Comparison of ENCODE assay signal across 18 mouse cellular contexts in the genomic region with DNA sequence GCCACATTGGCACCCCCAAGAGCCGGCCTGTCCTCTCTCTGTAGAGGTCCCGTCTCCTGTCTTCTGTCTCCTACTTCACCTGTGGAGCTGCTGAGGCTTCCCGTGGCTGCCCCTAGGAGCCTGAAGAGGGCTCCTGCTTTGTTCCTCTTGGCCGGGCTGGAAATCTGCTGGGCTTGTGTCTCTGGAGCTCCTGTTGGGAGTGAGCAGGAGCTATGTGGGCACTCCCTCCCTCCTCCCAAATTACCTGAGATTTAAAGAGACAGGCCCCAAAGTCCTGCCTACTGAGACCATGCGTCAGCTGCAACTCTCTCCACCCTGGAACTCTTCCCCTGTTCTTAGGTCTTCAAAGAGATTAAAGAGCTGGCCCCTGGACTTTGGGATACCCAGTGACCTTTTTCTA. TPM values are rescaled to one million over a fixed set of nuclear protein-coding genes. Genes with fewer than 3 reads are reported as not detected.
DNase-seq lines count a peak whose midpoint lies in the region; ATAC-seq and TF ChIP-seq lines count a peak whose summit lies in the region.
"Had no signal": no experiment of that assay in that cellular context is flagged by ENCODE, and none has a peak within 500 bp of the region (broad histone marks: within the 10 kb centered on the region; RNA-seq: fewer than 3 reads in every experiment).

A gene (minus strand): TSS at position 228 of the 400 bp plus-strand sequence.

- H3K4me2 ChIP-seq in embryonic facial prominence, embryonic 13.5 days = 0 out of 2 replicates have a peak within 1 kb of the TSS, but pooled peaks have one; percentile 1
- peak within 1 kb of the TSS; percentile 4; the same call in 1 of the 2 replicates for H3K4me2 ChIP-seq in limb, embryonic 12.5 days
- peak within 1 kb of the TSS; percentile 51 for H3K4me2 ChIP-seq in lung, embryonic 16.5 days (ENCODE audit: low read depth, low read length)
- H3K4me2 ChIP-seq: forebrain, embryonic 15.5 days; heart, embryonic 13.5 days; hindbrain, embryonic 14.5 days; liver, embryonic 12.5 days had no signal

- DNase-seq in embryonic facial prominence, embryonic 10.5 days (ENCODE audit: low spot score) = no peak
- no peak for DNase-seq in limb, embryonic 10.5 days (ENCODE audit: low spot score)
- peak; percentile 24 for DNase-seq in yolk sac, embryonic 10.5 days (ENCODE audit: low spot score)
- DNase-seq in heart, adult 2 months = no peak
- DNase-seq in embryo, embryonic 11 days = no peak
- DNase-seq: cerebellum, adult 11 months; thymus, adult 2 months had no signal

- H3K27ac ChIP-seq in embryonic facial prominence, embryonic 13.5 days = no peak within 1 kb of the TSS
- no peak within 1 kb of the TSS for H3K27ac ChIP-seq in embryonic facial prominence, embryonic 10.5 days (replicated peaks)
- H3K27ac ChIP-seq in limb, embryonic 12.5 days = no peak within 1 kb of the TSS
- H3K27ac ChIP-seq in limb, embryonic 10.5 days = no peak within 1 kb of the TSS
- no peak within 1 kb of the TSS for H3K27ac ChIP-seq in lung, embryonic 16.5 days (ENCODE audit: low read length)
- no peak within 1 kb of the TSS for H3K27ac ChIP-seq in heart, adult 2 months
- H3K27ac ChIP-seq: forebrain, embryonic 15.5 days; heart, embryonic 13.5 days; hindbrain, embryonic 14.5 days; liver, embryonic 12.5 days had no signal

- no peak within 1 kb of the TSS for H3K9ac ChIP-seq in embryonic facial prominence, embryonic 13.5 days
- no peak within 1 kb of the TSS for H3K9ac ChIP-seq in limb, embryonic 12.5 days (replicated peaks)
- H3K9ac ChIP-seq in lung, embryonic 16.5 days (ENCODE audit: low read length) = peak within 1 kb of the TSS; percentile 60
- no peak within 1 kb of the TSS for H3K9ac ChIP-seq in heart, adult 2 months (ENCODE audit: low read depth, low read length)
- H3K9ac ChIP-seq: forebrain, embryonic 15.5 days; heart, embryonic 13.5 days; hindbrain, embryonic 14.5 days; liver, embryonic 12.5 days had no signal

- TF ChIP-seq EP300 in heart, adult 2 months (IDR thresholded peaks at IDR 0.05; ENCODE audit: insufficient read depth, low read depth, low read length) = no peak

- 16% methylated on average over 5 of the region's 5 CpGs for WGBS in embryonic facial prominence, embryonic 13.5 days
- WGBS in embryonic facial prominence, embryonic 10.5 days = 17% methylated on average over 5 of the region's 5 CpGs
- 9% methylated on average over 5 of the region's 5 CpGs for WGBS in limb, embryonic 12.5 days
- WGBS in limb, embryonic 10.5 days = 19% methylated on average over 5 of the region's 5 CpGs
- WGBS in lung, embryonic 16.5 days = 11% methylated on average over 5 of the region's 5 CpGs
- WGBS in heart, adult 2 months = 15% methylated on average over 5 of the region's 5 CpGs

- no peak for TF ChIP-seq POLR2A in heart, adult 2 months (IDR thresholded peaks at IDR 0.05; ENCODE audit: insufficient read depth, low read depth, low read length)

- ATAC-seq in embryonic facial prominence, embryonic 13.5 days (ENCODE audit: insufficient number of reproducible peaks, insufficient read depth, low FRiP score, low TSS enrichment, low read depth) = no peak
- ATAC-seq in limb, embryonic 12.5 days (ENCODE audit: insufficient number of reproducible peaks, insufficient read depth, low FRiP score, low TSS enrichment, low read depth) = no peak
- peak; percentile 80 for ATAC-seq in lung, embryonic 16.5 days (ENCODE audit: low read depth)
- ATAC-seq: forebrain, embryonic 15.5 days; liver, embryonic 12.5 days had no signal

- H3K4me1 ChIP-seq in embryonic facial prominence, embryonic 13.5 days = peaks cover 9% of the 10 kb centered on the region
- H3K4me1 ChIP-seq in embryonic facial prominence, embryonic 10.5 days = peaks cover 3% of the 10 kb centered on the region; the same call in 1 of the 2 replicates
- H3K4me1 ChIP-seq in limb, embryonic 12.5 days (replicated peaks) = no peaks in the 10 kb centered on the region
- H3K4me1 ChIP-seq in limb, embryonic 10.5 days = no peaks in the 10 kb centered on the region
- H3K4me1 ChIP-seq in lung, embryonic 16.5 days (replicated peaks; ENCODE audit: control insufficient read depth, insufficient read depth, low read length) = peaks cover 3% of the 10 kb centered on the region; the same call in 1 of the 2 replicates
- no peaks in the 10 kb centered on the region for H3K4me1 ChIP-seq in heart, adult 2 months (ENCODE audit: control insufficient read depth, insufficient read depth, low read length)
- H3K4me1 ChIP-seq: forebrain, embryonic 15.5 days; heart, embryonic 13.5 days; liver, embryonic 12.5 days had no signal

- no peaks in the 10 kb centered on the region for H3K27me3 ChIP-seq in embryonic facial prominence, embryonic 13.5 days
- H3K27me3 ChIP-seq in embryonic facial prominence, embryonic 10.5 days (replicated peaks; ENCODE audit: low read depth, poor library complexity, severe bottlenecking) = no peaks in the 10 kb centered on the region
- no peaks in the 10 kb centered on the region for H3K27me3 ChIP-seq in limb, embryonic 12.5 days
- H3K27me3 ChIP-seq in limb, embryonic 10.5 days (ENCODE audit: low read depth, poor library complexity, severe bottlenecking) = no peaks in the 10 kb centered on the region
- H3K27me3 ChIP-seq in lung, embryonic 16.5 days (ENCODE audit: control insufficient read depth, insufficient read depth, low read depth, low read length) = no peaks in the 10 kb centered on the region
- H3K27me3 ChIP-seq in heart, adult 2 months (ENCODE audit: control insufficient read depth, insufficient read depth, low read length) = no peaks in the 10 kb centered on the region
- H3K27me3 ChIP-seq: CH12.LX; forebrain, embryonic 15.5 days; heart, embryonic 13.5 days; liver, embryonic 12.5 days had no signal

- intact Hi-C loops in heart, adult 2 months (cut with DNase I) = no loop called here

- H3K9me3 ChIP-seq in embryonic facial prominence, embryonic 13.5 days = no peaks in the 10 kb centered on the region
- no peaks in the 10 kb centered on the region for H3K9me3 ChIP-seq in embryonic facial prominence, embryonic 10.5 days
- H3K9me3 ChIP-seq in limb, embryonic 12.5 days = no peaks in the 10 kb centered on the region
- no peaks in the 10 kb centered on the region for H3K9me3 ChIP-seq in limb, embryonic 10.5 days (replicated peaks)
- H3K9me3 ChIP-seq in lung, embryonic 16.5 days (ENCODE audit: control insufficient read depth, low read length) = no peaks in the 10 kb centered on the region
- H3K9me3 ChIP-seq: forebrain, embryonic 15.5 days; heart, embryonic 13.5 days; liver, embryonic 12.5 days; megakaryocyte, embryonic 14.5 days had no signal

- no peak for TF ChIP-seq CTCF in heart, adult 2 months (IDR thresholded peaks at IDR 0.05)

- H3K4me3 ChIP-seq in embryonic facial prominence, embryonic 13.5 days = no peak within 1 kb of the TSS
- H3K4me3 ChIP-seq in embryonic facial prominence, embryonic 10.5 days = no peak within 1 kb of the TSS
- no peak within 1 kb of the TSS for H3K4me3 ChIP-seq in limb, embryonic 12.5 days (replicated peaks)
- H3K4me3 ChIP-seq in limb, embryonic 10.5 days = no peak within 1 kb of the TSS
- peak within 1 kb of the TSS; percentile 47 for H3K4me3 ChIP-seq in lung, embryonic 16.5 days (ENCODE audit: low read length)
- no peak within 1 kb of the TSS for H3K4me3 ChIP-seq in heart, adult 2 months
- H3K4me3 ChIP-seq: forebrain, embryonic 15.5 days; heart, embryonic 13.5 days; liver, embryonic 12.5 days; megakaryocyte, embryonic 14.5 days; myocyte had no signal

- H3K36me3 ChIP-seq in embryonic facial prominence, embryonic 13.5 days = no peaks in the 10 kb centered on the region
- no peaks in the 10 kb centered on the region for H3K36me3 ChIP-seq in embryonic facial prominence, embryonic 10.5 days (replicated peaks)
- H3K36me3 ChIP-seq in limb, embryonic 12.5 days = no peaks in the 10 kb centered on the region
- no peaks in the 10 kb centered on the region for H3K36me3 ChIP-seq in limb, embryonic 10.5 days
- no peaks in the 10 kb centered on the region for H3K36me3 ChIP-seq in lung, embryonic 16.5 days (ENCODE audit: control insufficient read depth, insufficient read depth, low read length)
- H3K36me3 ChIP-seq in heart, adult 2 months (ENCODE audit: control insufficient read depth, insufficient read depth, low read length) = no peaks in the 10 kb centered on the region
- H3K36me3 ChIP-seq: forebrain, embryonic 15.5 days; heart, embryonic 13.5 days; liver, embryonic 12.5 days had no signal

- H3K79me2 ChIP-seq in heart, adult 2 months (replicated peaks; ENCODE audit: control insufficient read depth, insufficient read depth, low read length) = no peaks in the 10 kb centered on the region

RNA-seq across cellular contexts. Expression of the gene that starts here (rescaled TPM):
- 1.3 TPM in 2 replicates for polyA plus RNA-seq in embryonic facial prominence, embryonic 13.5 days (2015; fragmentation: Nextera tagmentation; extraction: Ambion mirVana)
- 0.36 and 0.45 TPM in 2 replicates for polyA plus RNA-seq in embryonic facial prominence, embryonic 10.5 days (2016; fragmentation: Nextera tagmentation; extraction: Ambion mirVana)
- 0.36 and 0.51 TPM in 2 replicates for polyA plus RNA-seq in limb, embryonic 12.5 days (2016; fragmentation: Nextera tagmentation; extraction: Ambion mirVana)
- polyA plus RNA-seq in limb, embryonic 10.5 days (2016; fragmentation: Nextera tagmentation; extraction: Ambion mirVana) = 0.21 and 0.31 TPM in 2 replicates
- polyA plus RNA-seq in lung, embryonic 16.5 days (2015; fragmentation: Nextera tagmentation; extraction: Ambion mirVana) = 2.3 and 2.6 TPM in 2 replicates
- total RNA-seq in heart, adult 2 months (2021) = not detected
- polyA plus RNA-seq in heart, adult 2 months (2012; rRNA removed) = not detected in 2 replicates
- total RNA-seq: CH12.LX; gastrocnemius, adult 8-10 months had no signal

Comparison
In these comparisons a context has a peak if more than half of its experiments do, and no peak if none do; other contexts are left out.
1. H3K4me2 ChIP-seq: peak in every context shown above with its lines; median percentile 51 in lung, embryonic 16.5 days; 4 in limb, embryonic 12.5 days; 1 in embryonic facial prominence, embryonic 13.5 days.